8 mouse cellular contexts compared by ENCODE assay signal in the genomic region with DNA sequence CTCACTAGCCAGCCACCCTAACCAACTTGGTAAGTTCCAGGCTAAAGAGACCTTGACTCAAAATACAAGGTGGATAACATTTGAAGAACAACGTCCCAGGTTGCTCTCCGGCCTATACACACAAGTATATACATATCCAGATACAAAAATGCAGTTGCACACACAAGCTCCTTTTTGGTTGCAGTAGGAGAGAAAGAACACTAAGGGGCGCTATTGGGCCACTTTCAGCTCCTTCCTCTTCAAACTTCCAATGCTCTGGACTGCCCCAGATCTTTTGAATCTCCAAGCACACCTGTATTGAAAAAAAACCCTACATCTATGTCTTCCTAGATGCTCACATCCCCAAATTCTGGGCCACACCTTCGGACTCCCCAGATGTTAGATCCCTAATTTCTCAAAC.
DNase-seq lines count a peak whose midpoint lies in the region; ATAC-seq and TF ChIP-seq lines count a peak whose summit lies in the region.
"Had no signal": no experiment of that assay in that cellular context is flagged by ENCODE, and none has a peak within 500 bp of the region (broad histone marks: within the 10 kb centered on the region; RNA-seq: fewer than 3 reads in every experiment).

No protein-coding gene starts in this region.

- no peaks in the 10 kb centered on the region for H3K4me1 ChIP-seq in liver, adult 2 months (ENCODE audit: control insufficient read depth, insufficient read depth, low read length)
- peaks cover 3% of the 10 kb centered on the region for H3K4me1 ChIP-seq in liver, embryonic 11.5 days (replicated peaks; ENCODE audit: control insufficient read depth, insufficient read depth, low read length)
- 0 out of 2 replicates have a peak, but pooled peaks cover 3% of the 10 kb centered on the region for H3K4me1 ChIP-seq in midbrain, embryonic 15.5 days

- no peaks in the 10 kb centered on the region for H3K27me3 ChIP-seq in liver, adult 2 months (ENCODE audit: control insufficient read depth, insufficient read depth, low read length)
- no peaks in the 10 kb centered on the region for H3K27me3 ChIP-seq in liver, embryonic 11.5 days (replicated peaks; ENCODE audit: control insufficient read depth, insufficient read depth, low read length)
- no peaks in the 10 kb centered on the region for H3K27me3 ChIP-seq in midbrain, embryonic 15.5 days (replicated peaks)

- H3K79me2 ChIP-seq in liver, adult 2 months (ENCODE audit: control insufficient read depth, insufficient read depth, low read length) = no peaks in the 10 kb centered on the region

- no peak for ATAC-seq in liver, embryonic 11.5 days (replicated peaks; ENCODE audit: low FRiP score)
- peak; percentile 12; the same call in 1 of the 2 replicates for ATAC-seq in midbrain, embryonic 15.5 days (replicated peaks)

- no peak overlapping the region for H3K4me3 ChIP-seq in liver, adult 2 months (ENCODE audit: insufficient read depth, low read depth, low read length)
- no peak overlapping the region for H3K4me3 ChIP-seq in liver, embryonic 11.5 days (ENCODE audit: low read depth, low read length)
- H3K4me3 ChIP-seq in midbrain, embryonic 15.5 days = no peak overlapping the region

- 27% methylated on average over 4 of the region's 4 CpGs for WGBS in liver, adult 2 months
- WGBS in liver, embryonic 11.5 days = 26% methylated on average over 4 of the region's 4 CpGs
- 27% methylated on average over 4 of the region's 4 CpGs for WGBS in midbrain, embryonic 15.5 days

- no peak overlapping the region for H3K4me2 ChIP-seq in liver, embryonic 11.5 days
- H3K4me2 ChIP-seq in midbrain, embryonic 15.5 days = no peak overlapping the region

- H3K27ac ChIP-seq in liver, adult 2 months (replicated peaks; ENCODE audit: insufficient read depth, low read depth, low read length) = no peak overlapping the region
- no peak overlapping the region for H3K27ac ChIP-seq in liver, embryonic 11.5 days (ENCODE audit: low read depth, low read length)
- no peak overlapping the region for H3K27ac ChIP-seq in midbrain, embryonic 15.5 days
- H3K27ac ChIP-seq: macrophage had no signal

- peak; percentile 29 for DNase-seq in liver, adult 2 months (ENCODE audit: extremely low read depth, low read depth, low spot score)
- no peak for DNase-seq in liver, embryonic 11.5 days (ENCODE audit: low spot score)
- DNase-seq in c-Kit-positive CD71-negative TER-119-negative erythroid progenitor cells, embryonic 14.5 days (ENCODE audit: low read depth) = peak; percentile 24
- DNase-seq in fibroblast of lung, adult 2 months (ENCODE audit: low read depth) = peak; percentile 20
- peak; percentile 55 to 73 for DNase-seq in layer of hippocampus, postnatal 14 days (ENCODE audit: low spot score in 2 of 2)
- DNase-seq in ovary, postnatal 10 days (ENCODE audit: low spot score) = no peak

- TF ChIP-seq CTCF in liver, adult 2 months (IDR thresholded peaks at IDR 0.05; ENCODE audit: low read depth, low read length) = no peak

- no peak for TF ChIP-seq POLR2A in liver, adult 2 months (IDR thresholded peaks at IDR 0.05; ENCODE audit: extremely low read depth, insufficient read depth, low read length)

- H3K9ac ChIP-seq in liver, adult 2 months (ENCODE audit: low read depth, low read length) = no peak overlapping the region
- no peak overlapping the region for H3K9ac ChIP-seq in liver, embryonic 11.5 days (ENCODE audit: low read depth, low read length)
- H3K9ac ChIP-seq in midbrain, embryonic 15.5 days = no peak overlapping the region

- H3K36me3 ChIP-seq in liver, adult 2 months (ENCODE audit: control insufficient read depth, insufficient read depth, low read length) = no peaks in the 10 kb centered on the region
- no peaks in the 10 kb centered on the region for H3K36me3 ChIP-seq in liver, embryonic 11.5 days (ENCODE audit: control insufficient read depth, insufficient read depth, low read length)
- no peaks in the 10 kb centered on the region for H3K36me3 ChIP-seq in midbrain, embryonic 15.5 days (replicated peaks)

- H3K9me3 ChIP-seq in liver, embryonic 11.5 days (ENCODE audit: control insufficient read depth, low read length) = no peaks in the 10 kb centered on the region
- H3K9me3 ChIP-seq in midbrain, embryonic 15.5 days = no peaks in the 10 kb centered on the region

Comparison
In these comparisons a context has a peak if more than half of its experiments do, and no peak if none do; other contexts are left out.
1. DNase-seq: peak in liver, adult 2 months (single experiment), c-Kit-positive CD71-negative TER-119-negative erythroid progenitor cells, embryonic 14.5 days (single experiment), fibroblast of lung, adult 2 months (single experiment) and layer of hippocampus, postnatal 14 days (2 of 2); none in liver, embryonic 11.5 days (single experiment) and ovary, postnatal 10 days (single experiment).